ENCODE assay signal across 23 mouse cellular contexts in genomic region chr4:94604452-94605019, GRCm38 (mm10). TPM values are rescaled to one million over a fixed set of nuclear protein-coding genes. Genes with fewer than 3 reads are reported as not detected.
DNase-seq lines count a peak whose midpoint lies in the region; ATAC-seq lines count a peak whose summit lies in the region.
"Had no signal": no experiment of that assay in that cellular context is flagged by ENCODE, and none has a peak within 500 bp of the region (broad histone marks: within the 10 kb centered on the region; RNA-seq: fewer than 3 reads in every experiment).

No protein-coding gene starts in this region.

- no peak overlapping the region for H3K4me3 ChIP-seq in embryonic facial prominence, embryonic 12.5 days
- no peak overlapping the region; the same call in 1 of the 2 replicates for H3K4me3 ChIP-seq in embryonic facial prominence, embryonic 10.5 days
- no peak overlapping the region for H3K4me3 ChIP-seq in hindbrain, embryonic 15.5 days
- no peak overlapping the region for H3K4me3 ChIP-seq in hindbrain, embryonic 14.5 days (replicated peaks; ENCODE audit: low read length)
- 0 out of 2 replicates have a peak overlapping the region, but pooled peaks have one; percentile 95 for H3K4me3 ChIP-seq in midbrain, embryonic 12.5 days
- no peak overlapping the region for H3K4me3 ChIP-seq in midbrain, embryonic 16.5 days (ENCODE audit: low read depth, low read length)
- H3K4me3 ChIP-seq in liver, embryonic 13.5 days (replicated peaks): peak overlapping the region; percentile 99; the same call in 1 of the 2 replicates

- H3K27ac ChIP-seq in embryonic facial prominence, embryonic 12.5 days: no peak overlapping the region
- H3K27ac ChIP-seq in embryonic facial prominence, embryonic 10.5 days (replicated peaks): no peak overlapping the region
- no peak overlapping the region for H3K27ac ChIP-seq in hindbrain, embryonic 15.5 days (replicated peaks)
- H3K27ac ChIP-seq in hindbrain, embryonic 14.5 days: no peak overlapping the region
- no peak overlapping the region for H3K27ac ChIP-seq in midbrain, embryonic 12.5 days (replicated peaks)
- no peak overlapping the region for H3K27ac ChIP-seq in midbrain, embryonic 16.5 days (ENCODE audit: low read length)
- H3K27ac ChIP-seq in liver, embryonic 13.5 days: no peak overlapping the region
- H3K27ac ChIP-seq: embryonic facial prominence, embryonic 15.5 days had no signal

- no peak overlapping the region for H3K9ac ChIP-seq in embryonic facial prominence, embryonic 12.5 days
- no peak overlapping the region for H3K9ac ChIP-seq in hindbrain, embryonic 15.5 days
- H3K9ac ChIP-seq in hindbrain, embryonic 14.5 days: no peak overlapping the region
- H3K9ac ChIP-seq in midbrain, embryonic 12.5 days (replicated peaks): no peak overlapping the region
- no peak overlapping the region for H3K9ac ChIP-seq in midbrain, embryonic 16.5 days (ENCODE audit: low read depth, low read length)
- H3K9ac ChIP-seq in liver, embryonic 13.5 days: peak overlapping the region; percentile 93; the same call in 1 of the 2 replicates

- no peak for ATAC-seq in embryonic facial prominence, embryonic 12.5 days (ENCODE audit: insufficient number of reproducible peaks, insufficient read depth, low FRiP score, low TSS enrichment)
- no peak for ATAC-seq in hindbrain, embryonic 15.5 days (ENCODE audit: low FRiP score, low read depth)
- ATAC-seq in hindbrain, embryonic 14.5 days (ENCODE audit: low FRiP score): no peak
- no peak for ATAC-seq in midbrain, embryonic 12.5 days (ENCODE audit: low FRiP score, low read depth)
- ATAC-seq in midbrain, embryonic 16.5 days: no peak
- no peak for ATAC-seq in liver, embryonic 13.5 days (ENCODE audit: low read depth)

- intact Hi-C loops in gastrocnemius, postnatal 14 days (cut with DNase I; ENCODE audit: low total_unique reads): no loop called here

- peak overlapping the region; percentile 64 for H3K4me2 ChIP-seq in embryonic facial prominence, embryonic 12.5 days (replicated peaks)
- H3K4me2 ChIP-seq in hindbrain, embryonic 15.5 days: peak overlapping the region; percentile 76; the same call in 1 of the 2 replicates
- H3K4me2 ChIP-seq in hindbrain, embryonic 14.5 days (replicated peaks): no peak overlapping the region; the same call in 1 of the 2 replicates
- no peak overlapping the region for H3K4me2 ChIP-seq in midbrain, embryonic 12.5 days (replicated peaks)
- no peak overlapping the region for H3K4me2 ChIP-seq in midbrain, embryonic 16.5 days (ENCODE audit: low read length)
- peak overlapping the region; percentile 85 for H3K4me2 ChIP-seq in liver, embryonic 13.5 days

- H3K27me3 ChIP-seq in embryonic facial prominence, embryonic 12.5 days: no peaks in the 10 kb centered on the region
- no peaks in the 10 kb centered on the region for H3K27me3 ChIP-seq in embryonic facial prominence, embryonic 10.5 days (replicated peaks; ENCODE audit: low read depth, poor library complexity, severe bottlenecking)
- H3K27me3 ChIP-seq in hindbrain, embryonic 15.5 days: no peaks in the 10 kb centered on the region
- no peaks in the 10 kb centered on the region for H3K27me3 ChIP-seq in hindbrain, embryonic 14.5 days (ENCODE audit: control insufficient read depth, insufficient read depth, low read length)
- H3K27me3 ChIP-seq in midbrain, embryonic 12.5 days: no peaks in the 10 kb centered on the region
- no peaks in the 10 kb centered on the region for H3K27me3 ChIP-seq in midbrain, embryonic 16.5 days (ENCODE audit: control insufficient read depth, insufficient read depth, low read depth, low read length)
- no peaks in the 10 kb centered on the region for H3K27me3 ChIP-seq in liver, embryonic 13.5 days
- H3K27me3 ChIP-seq: embryonic facial prominence, embryonic 15.5 days had no signal

- H3K36me3 ChIP-seq in embryonic facial prominence, embryonic 12.5 days: no peaks in the 10 kb centered on the region
- H3K36me3 ChIP-seq in embryonic facial prominence, embryonic 10.5 days (replicated peaks): no peaks in the 10 kb centered on the region
- no peaks in the 10 kb centered on the region for H3K36me3 ChIP-seq in hindbrain, embryonic 15.5 days
- H3K36me3 ChIP-seq in hindbrain, embryonic 14.5 days (replicated peaks; ENCODE audit: control insufficient read depth, insufficient read depth): no peaks in the 10 kb centered on the region
- H3K36me3 ChIP-seq in midbrain, embryonic 12.5 days: no peaks in the 10 kb centered on the region
- no peaks in the 10 kb centered on the region for H3K36me3 ChIP-seq in midbrain, embryonic 16.5 days (ENCODE audit: control insufficient read depth, insufficient read depth, low read length)
- H3K36me3 ChIP-seq in liver, embryonic 13.5 days: no peaks in the 10 kb centered on the region
- H3K36me3 ChIP-seq: embryonic facial prominence, embryonic 15.5 days had no signal

- 91% methylated on average over 2 of the region's 2 CpGs for whole genome bisulfite sequencing in embryonic facial prominence, embryonic 12.5 days
- WGBS in embryonic facial prominence, embryonic 10.5 days: 84% methylated on average over 2 of the region's 2 CpGs
- whole genome bisulfite sequencing in hindbrain, embryonic 15.5 days: 86% methylated on average over 2 of the region's 2 CpGs
- WGBS in hindbrain, embryonic 14.5 days: 93% methylated on average over 2 of the region's 2 CpGs
- 90% methylated on average over 2 of the region's 2 CpGs for WGBS in midbrain, embryonic 12.5 days
- WGBS in midbrain, embryonic 16.5 days: 85% methylated on average over 2 of the region's 2 CpGs
- 55% methylated on average over 2 of the region's 2 CpGs for WGBS in liver, embryonic 13.5 days (ENCODE audit: insufficient replicate concordance)

- no peaks in the 10 kb centered on the region for H3K9me3 ChIP-seq in embryonic facial prominence, embryonic 12.5 days
- no peaks in the 10 kb centered on the region for H3K9me3 ChIP-seq in embryonic facial prominence, embryonic 10.5 days
- H3K9me3 ChIP-seq in hindbrain, embryonic 15.5 days: no peaks in the 10 kb centered on the region
- no peaks in the 10 kb centered on the region for H3K9me3 ChIP-seq in hindbrain, embryonic 14.5 days (ENCODE audit: control insufficient read depth, low read length)
- no peaks in the 10 kb centered on the region for H3K9me3 ChIP-seq in midbrain, embryonic 12.5 days
- H3K9me3 ChIP-seq in midbrain, embryonic 16.5 days (replicated peaks; ENCODE audit: control insufficient read depth, low read length, poor library complexity, severe bottlenecking): no peaks in the 10 kb centered on the region
- H3K9me3 ChIP-seq in liver, embryonic 13.5 days (replicated peaks): no peaks in the 10 kb centered on the region
- H3K9me3 ChIP-seq: embryonic facial prominence, embryonic 15.5 days had no signal

- peaks cover 17% of the 10 kb centered on the region for H3K4me1 ChIP-seq in embryonic facial prominence, embryonic 12.5 days
- H3K4me1 ChIP-seq in embryonic facial prominence, embryonic 10.5 days: peaks cover 22% of the 10 kb centered on the region
- H3K4me1 ChIP-seq in hindbrain, embryonic 15.5 days (replicated peaks): peaks cover 25% of the 10 kb centered on the region
- H3K4me1 ChIP-seq in hindbrain, embryonic 14.5 days (replicated peaks; ENCODE audit: control insufficient read depth, insufficient read depth, low read length): peaks cover 28% of the 10 kb centered on the region
- peaks cover 23% of the 10 kb centered on the region for H3K4me1 ChIP-seq in midbrain, embryonic 12.5 days
- peaks cover 20% of the 10 kb centered on the region for H3K4me1 ChIP-seq in midbrain, embryonic 16.5 days (ENCODE audit: control insufficient read depth, insufficient read depth, low read length)
- H3K4me1 ChIP-seq in liver, embryonic 13.5 days (replicated peaks): peaks cover 32% of the 10 kb centered on the region

- DNase-seq in embryonic facial prominence, embryonic 10.5 days (ENCODE audit: low spot score): no peak
- DNase-seq in hindbrain, embryonic 14.5 days (ENCODE audit: low spot score): no peak
- DNase-seq in liver, embryonic 13.5 days: no peak
- no peak for DNase-seq in gastrocnemius, postnatal 14 days
- DNase-seq: adrenal gland, adult 2 months; cerebellum, adult 2 months; gastrocnemius, postnatal 10 days; heart, postnatal 14 days; kidney, adult 11 months; kidney, postnatal 4 days; lung, postnatal 14 days; right cerebral cortex, postnatal 4 days; thymus, postnatal 4 days had no signal

RNA-seq across cellular contexts. Expression of gene Plaa, which starts 1.5 kb away (rescaled TPM):
- polyA plus RNA-seq in embryonic facial prominence, embryonic 12.5 days (2016; fragmentation: Nextera tagmentation; extraction: Ambion mirVana): 83.8 and 90.1 TPM in 2 replicates
- polyA plus RNA-seq in embryonic facial prominence, embryonic 10.5 days (2016; fragmentation: Nextera tagmentation; extraction: Ambion mirVana): 93.6 and 97.3 TPM in 2 replicates
- 67.2 and 70.2 TPM in 2 replicates for polyA plus RNA-seq in hindbrain, embryonic 15.5 days (2015; fragmentation: Nextera tagmentation; extraction: Ambion mirVana)
- 72.1 and 75.3 TPM in 2 replicates for polyA plus RNA-seq in hindbrain, embryonic 14.5 days (2014; fragmentation: Nextera tagmentation; extraction: Ambion mirVana)
- 95.1 and 101 TPM in 2 replicates for polyA plus RNA-seq in midbrain, embryonic 12.5 days (2016; fragmentation: Nextera tagmentation; extraction: Ambion mirVana)
- 68.5 and 77.3 TPM in 2 replicates for polyA plus RNA-seq in midbrain, embryonic 16.5 days (2015; fragmentation: Nextera tagmentation; extraction: Ambion mirVana)
- polyA plus RNA-seq in liver, embryonic 13.5 days (2015; fragmentation: Nextera tagmentation; extraction: Ambion mirVana): 41.7 and 47.8 TPM in 2 replicates
- total RNA-seq in gastrocnemius, postnatal 14 days (2021): 10 to 100 TPM; 32.7 to 38.9 TPM

RNA-seq across cellular contexts. Expression of gene Ift74, which starts 9.8 kb away (rescaled TPM):
- 50.3 and 50.8 TPM in 2 replicates for polyA plus RNA-seq in embryonic facial prominence, embryonic 12.5 days (2016; fragmentation: Nextera tagmentation; extraction: Ambion mirVana)
- 49.2 and 56.5 TPM in 2 replicates for polyA plus RNA-seq in embryonic facial prominence, embryonic 10.5 days (2016; fragmentation: Nextera tagmentation; extraction: Ambion mirVana)
- polyA plus RNA-seq in hindbrain, embryonic 15.5 days (2015; fragmentation: Nextera tagmentation; extraction: Ambion mirVana): 21.7 and 23.3 TPM in 2 replicates
- 27.3 and 27.6 TPM in 2 replicates for polyA plus RNA-seq in hindbrain, embryonic 14.5 days (2014; fragmentation: Nextera tagmentation; extraction: Ambion mirVana)
- polyA plus RNA-seq in midbrain, embryonic 12.5 days (2016; fragmentation: Nextera tagmentation; extraction: Ambion mirVana): 57.4 and 66.5 TPM in 2 replicates
- 23.2 and 26.5 TPM in 2 replicates for polyA plus RNA-seq in midbrain, embryonic 16.5 days (2015; fragmentation: Nextera tagmentation; extraction: Ambion mirVana)
- 4.3 and 4.6 TPM in 2 replicates for polyA plus RNA-seq in liver, embryonic 13.5 days (2015; fragmentation: Nextera tagmentation; extraction: Ambion mirVana)
- total RNA-seq in gastrocnemius, postnatal 14 days (2021): 1 to 10 TPM; 4.8 to 4.9 TPM

RNA-seq across cellular contexts. Expression of gene Lrrc19, which starts 45.4 kb away (rescaled TPM):
- polyA plus RNA-seq in embryonic facial prominence, embryonic 12.5 days (2016; fragmentation: Nextera tagmentation; extraction: Ambion mirVana): 1.4 and 1.7 TPM in 2 replicates
- polyA plus RNA-seq in embryonic facial prominence, embryonic 10.5 days (2016; fragmentation: Nextera tagmentation; extraction: Ambion mirVana): 0.94 and 1.0 TPM in 2 replicates
- polyA plus RNA-seq in hindbrain, embryonic 15.5 days (2015; fragmentation: Nextera tagmentation; extraction: Ambion mirVana): 0.26 and 0.35 TPM in 2 replicates
- polyA plus RNA-seq in hindbrain, embryonic 14.5 days (2014; fragmentation: Nextera tagmentation; extraction: Ambion mirVana): 0.37 and 0.40 TPM in 2 replicates
- 0.89 and 1.1 TPM in 2 replicates for polyA plus RNA-seq in midbrain, embryonic 12.5 days (2016; fragmentation: Nextera tagmentation; extraction: Ambion mirVana)
- polyA plus RNA-seq in midbrain, embryonic 16.5 days (2015; fragmentation: Nextera tagmentation; extraction: Ambion mirVana): 0.31 and 0.34 TPM in 2 replicates
- 0.10 and 0.14 TPM in 2 replicates for polyA plus RNA-seq in liver, embryonic 13.5 days (2015; fragmentation: Nextera tagmentation; extraction: Ambion mirVana)
- not detected for total RNA-seq in gastrocnemius, postnatal 14 days (2021)
- total RNA-seq: adrenal gland, adult 2 months; common myeloid progenitor, adult 5-6 weeks; gastrocnemius, postnatal 10 days; heart, adult 8-10 months; heart, postnatal 14 days; layer of hippocampus, postnatal 14 days; left cerebral cortex, postnatal 36 days had no signal
- polyA plus RNA-seq: adrenal gland, adult 2 months; cerebellum, adult 2 months had no signal

RNA-seq across cellular contexts. Expression of gene Caap1, which starts 47.9 kb away (rescaled TPM):
- 32.0 and 33.2 TPM in 2 replicates for polyA plus RNA-seq in embryonic facial prominence, embryonic 12.5 days (2016; fragmentation: Nextera tagmentation; extraction: Ambion mirVana)
- polyA plus RNA-seq in embryonic facial prominence, embryonic 10.5 days (2016; fragmentation: Nextera tagmentation; extraction: Ambion mirVana): 23.6 and 24.6 TPM in 2 replicates
- 14.8 and 16.0 TPM in 2 replicates for polyA plus RNA-seq in hindbrain, embryonic 15.5 days (2015; fragmentation: Nextera tagmentation; extraction: Ambion mirVana)
- polyA plus RNA-seq in hindbrain, embryonic 14.5 days (2014; fragmentation: Nextera tagmentation; extraction: Ambion mirVana): 19.4 and 19.7 TPM in 2 replicates
- 37.7 and 39.2 TPM in 2 replicates for polyA plus RNA-seq in midbrain, embryonic 12.5 days (2016; fragmentation: Nextera tagmentation; extraction: Ambion mirVana)
- polyA plus RNA-seq in midbrain, embryonic 16.5 days (2015; fragmentation: Nextera tagmentation; extraction: Ambion mirVana): 15.6 and 18.1 TPM in 2 replicates
- 11.8 and 15.7 TPM in 2 replicates for polyA plus RNA-seq in liver, embryonic 13.5 days (2015; fragmentation: Nextera tagmentation; extraction: Ambion mirVana)
- 1 to 10 TPM; 2.6 to 2.7 TPM for total RNA-seq in gastrocnemius, postnatal 14 days (2021)

RNA-seq across cellular contexts. Expression of gene Gm10306, which starts 48.2 kb away (rescaled TPM):
- polyA plus RNA-seq in embryonic facial prominence, embryonic 12.5 days (2016; fragmentation: Nextera tagmentation; extraction: Ambion mirVana): not detected in 2 replicates
- polyA plus RNA-seq in embryonic facial prominence, embryonic 10.5 days (2016; fragmentation: Nextera tagmentation; extraction: Ambion mirVana): 0.43 TPM in 1 of 2 replicates, not detected in the other
- polyA plus RNA-seq in hindbrain, embryonic 15.5 days (2015; fragmentation: Nextera tagmentation; extraction: Ambion mirVana): not detected in 2 replicates
- not detected in 2 replicates for polyA plus RNA-seq in hindbrain, embryonic 14.5 days (2014; fragmentation: Nextera tagmentation; extraction: Ambion mirVana)
- 0.88 TPM in 1 of 2 replicates, not detected in the other for polyA plus RNA-seq in midbrain, embryonic 12.5 days (2016; fragmentation: Nextera tagmentation; extraction: Ambion mirVana)
- 0.45 TPM in 1 of 2 replicates, not detected in the other for polyA plus RNA-seq in midbrain, embryonic 16.5 days (2015; fragmentation: Nextera tagmentation; extraction: Ambion mirVana)
- polyA plus RNA-seq in liver, embryonic 13.5 days (2015; fragmentation: Nextera tagmentation; extraction: Ambion mirVana): 0.21 TPM in 1 of 2 replicates, not detected in the other
- total RNA-seq in gastrocnemius, postnatal 14 days (2021): not detected
- total RNA-seq: adrenal gland, adult 2 months; common myeloid progenitor, adult 5-6 weeks; gastrocnemius, postnatal 10 days; heart, adult 8-10 months; heart, postnatal 14 days; layer of hippocampus, postnatal 14 days had no signal
- polyA plus RNA-seq: adrenal gland, adult 2 months; cerebellum, adult 2 months; embryonic facial prominence, embryonic 15.5 days; neural tube, embryonic 11.5 days had no signal

Comparison
In these comparisons a context has a peak if more than half of its experiments do, and no peak if none do; other contexts are left out.
1. H3K4me2 ChIP-seq: peak in embryonic facial prominence, embryonic 12.5 days (single experiment), hindbrain, embryonic 15.5 days (single experiment) and liver, embryonic 13.5 days (single experiment); none in hindbrain, embryonic 14.5 days (single experiment), midbrain, embryonic 12.5 days (single experiment) and midbrain, embryonic 16.5 days (single experiment).
2. H3K4me3 ChIP-seq: peak in midbrain, embryonic 12.5 days (single experiment) and liver, embryonic 13.5 days (single experiment); none in embryonic facial prominence, embryonic 12.5 days (single experiment), embryonic facial prominence, embryonic 10.5 days (single experiment), hindbrain, embryonic 15.5 days (single experiment), hindbrain, embryonic 14.5 days (single experiment) and midbrain, embryonic 16.5 days (single experiment).